Mouse (Mus musculus): ENCODE measurements around the gene Mrpl21.

The Mrpl21 gene

DNA sequence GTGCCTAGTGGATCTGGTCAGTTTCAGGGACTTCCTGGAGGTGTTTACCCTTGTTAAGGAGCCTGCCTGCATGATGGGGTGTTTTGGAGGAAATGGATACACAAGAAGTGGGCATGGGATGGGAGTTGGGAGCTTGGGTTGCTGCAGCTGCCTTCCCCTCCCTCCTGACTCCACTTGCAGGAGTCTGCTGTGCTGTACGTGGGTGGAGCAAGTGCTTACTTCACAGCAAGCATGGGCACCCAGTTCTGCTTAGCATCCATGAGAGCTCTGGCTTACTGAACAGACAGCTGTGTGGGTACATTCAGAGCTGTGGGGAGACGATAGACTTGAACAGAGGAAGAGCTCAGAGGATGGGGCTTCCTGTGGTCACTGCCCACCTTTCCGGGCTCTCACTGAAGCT lies 58.3 kb downstream of the Mrpl21 start:
- no peak for DNase-seq (ENCODE audit: low read depth)
